Mouse (Mus musculus) liver, embryonic 14.5 days (tissue): Measurements from ENCODE around the gene Ptpn20.

Experiments used
- CTCF ChIP-seq: IDR thresholded peaks from 2 replicates; pipeline ENCODE4 v1.5.1; 2016; ENCODE audit warnings: antibody characterized with exemption, low read depth, control low read depth
- EP300 ChIP-seq: IDR thresholded peaks from 2 replicates; pipeline ENCODE4 v1.6.1; 2016; ENCODE audit warnings: antibody characterized with exemption, low read depth

GRCm38 (mm10) chr14:33680621-33681020, 91.6 kb downstream of the Ptpn20 start:
- no peak for TF ChIP-seq EP300
- no peak for TF ChIP-seq CTCF
